Mouse (Mus musculus) embryo, embryonic 11 days (tissue): ENCODE data around the gene Dnaja2.

ENCODE experiments used
- DNase-seq: peaks from one replicate; pipeline ENCODE4 v3.0.0-alpha.2; 2015

Dnaja2 gene

GRCm38 (mm10) chr8:85555181-85556145, at the start of gene Dnaja2:
Dnaja2 (minus strand) TSS chr8:85555344.
- DNase-seq = peak; percentile 94

- DNase-seq = no peak
Observed at GRCm38 (mm10) chr8:85604201-85604600, 49.1 kb upstream of the Dnaja2 start.

- peak; percentile 75 for DNase-seq
Observed at GRCm38 (mm10) chr8:85603203-85603895, 48.2 kb upstream of the Dnaja2 start.

GRCm38 (mm10) chr8:85602737-85603136, 47.6 kb upstream of the Dnaja2 start:
- no peak for DNase-seq

GRCm38 (mm10) chr8:85601741-85602140, 46.6 kb upstream of the Dnaja2 start:
- no peak for DNase-seq

GRCm38 (mm10) chr8:85597413-85598191, 42.5 kb upstream of the Dnaja2 start:
- DNase-seq = no peak

GRCm38 (mm10) chr8:85595391-85595790, 40.2 kb upstream of the Dnaja2 start:
- no peak for DNase-seq

GRCm38 (mm10) chr8:85594983-85595382, 39.8 kb upstream of the Dnaja2 start:
- no peak for DNase-seq

- no peak for DNase-seq
Observed at GRCm38 (mm10) chr8:85593324-85593723, 38.2 kb upstream of the Dnaja2 start.

GRCm38 (mm10) chr8:85591532-85591931, 36.4 kb upstream of the Dnaja2 start:
- DNase-seq = no peak

GRCm38 (mm10) chr8:85590258-85590657, 35.1 kb upstream of the Dnaja2 start:
- DNase-seq = no peak

GRCm38 (mm10) chr8:85588596-85588995, 33.5 kb upstream of the Dnaja2 start:
- no peak for DNase-seq

- no peak for DNase-seq
Observed at GRCm38 (mm10) chr8:85577666-85578065, 22.5 kb upstream of the Dnaja2 start.

- no peak for DNase-seq
Observed at GRCm38 (mm10) chr8:85573972-85574496, 18.9 kb upstream of the Dnaja2 start.

- no peak for DNase-seq
Observed at GRCm38 (mm10) chr8:85570466-85570865, 15.3 kb upstream of the Dnaja2 start.

- DNase-seq = no peak
Observed at GRCm38 (mm10) chr8:85567801-85568200, 12.7 kb upstream of the Dnaja2 start.

- no peak for DNase-seq
Observed at GRCm38 (mm10) chr8:85565186-85565585, 10.0 kb upstream of the Dnaja2 start.

- no peak for DNase-seq
Observed at GRCm38 (mm10) chr8:85563336-85563735, 8.2 kb upstream of the Dnaja2 start.

GRCm38 (mm10) chr8:85559966-85560365, 4.8 kb upstream of the Dnaja2 start:
- no peak for DNase-seq

GRCm38 (mm10) chr8:85559201-85559600, 4.1 kb upstream of the Dnaja2 start:
- DNase-seq = no peak

- DNase-seq = peak; percentile 8
Observed at GRCm38 (mm10) chr8:85557601-85557986, 2.5 kb upstream of the Dnaja2 start.

- DNase-seq = no peak
Observed at GRCm38 (mm10) chr8:85556986-85557600, 1.9 kb upstream of the Dnaja2 start.
